Mouse (Mus musculus): ENCODE measurements at regions not wholly inside any gene's neighbourhood (a gene's known extent, or its start where the extent isn't known, plus 50 kb on each side); places are given as distances from the start of the nearest gene placed in this dataset.
"Not testable (repeated sequence)": the region's sequence is repeated elsewhere in the genome, so short reads cannot be mapped to it uniquely, and the experiment has no call there.

DNA sequence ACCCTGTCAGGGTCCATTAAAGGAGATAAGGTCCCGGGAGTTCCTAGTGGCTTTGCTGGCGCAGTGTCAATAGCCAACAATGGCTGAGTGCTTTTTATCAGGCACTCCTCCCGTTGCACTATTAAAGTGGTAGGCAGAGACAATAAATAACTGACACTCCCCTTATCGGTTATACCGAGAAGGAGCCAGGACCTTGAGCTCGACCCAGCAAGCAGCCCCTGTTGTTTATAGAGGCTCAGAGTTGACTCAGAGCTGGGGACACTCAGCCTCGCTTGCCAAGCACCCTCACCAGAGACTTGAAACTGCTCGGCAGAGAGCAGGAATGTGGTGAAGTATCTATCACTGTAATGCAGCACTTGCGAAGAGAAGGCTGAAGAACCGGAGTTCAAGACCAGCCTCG lies 102.5 kb upstream of the Jarid2 start:
- DNase-seq = no peak

GRCm38 (mm10) chr13:44630061-44630460 lies 99.2 kb upstream of the Jarid2 start:
- DNase-seq = no peak

GRCm38 (mm10) chr13:44634616-44635015 lies 94.7 kb upstream of the Jarid2 start:
- peak; percentile 27 for DNase-seq

- DNase-seq = peak; percentile 53
Observed at GRCm38 (mm10) chr13:44635221-44636007, 93.9 kb upstream of the Jarid2 start.

- DNase-seq = no peak
Observed at GRCm38 (mm10) chr13:44636008-44636335, 93.3 kb upstream of the Jarid2 start.

- no peak for DNase-seq
Observed at GRCm38 (mm10) chr13:44642361-44642760, 86.9 kb upstream of the Jarid2 start.

DNA sequence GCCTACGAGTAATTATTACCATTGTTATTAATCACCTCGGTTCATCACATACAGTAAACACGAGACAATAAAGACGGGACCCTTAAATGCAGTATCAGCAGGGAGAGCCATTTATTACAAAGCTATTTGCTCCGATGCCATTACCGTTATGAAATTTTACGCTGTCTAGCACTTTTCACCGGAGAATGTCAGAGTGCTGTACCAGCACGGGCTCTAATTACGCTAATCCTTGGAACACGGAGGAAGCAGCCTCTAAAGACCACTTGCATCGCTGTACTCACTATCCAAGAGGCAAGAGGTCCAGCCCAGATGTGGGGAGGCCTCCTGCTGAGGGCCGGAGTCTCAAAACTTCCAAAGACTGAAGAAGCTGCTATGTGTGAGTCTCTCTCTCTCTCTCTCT lies 79.2 kb upstream of the Jarid2 start:
- peak; percentile 16 for DNase-seq

DNA sequence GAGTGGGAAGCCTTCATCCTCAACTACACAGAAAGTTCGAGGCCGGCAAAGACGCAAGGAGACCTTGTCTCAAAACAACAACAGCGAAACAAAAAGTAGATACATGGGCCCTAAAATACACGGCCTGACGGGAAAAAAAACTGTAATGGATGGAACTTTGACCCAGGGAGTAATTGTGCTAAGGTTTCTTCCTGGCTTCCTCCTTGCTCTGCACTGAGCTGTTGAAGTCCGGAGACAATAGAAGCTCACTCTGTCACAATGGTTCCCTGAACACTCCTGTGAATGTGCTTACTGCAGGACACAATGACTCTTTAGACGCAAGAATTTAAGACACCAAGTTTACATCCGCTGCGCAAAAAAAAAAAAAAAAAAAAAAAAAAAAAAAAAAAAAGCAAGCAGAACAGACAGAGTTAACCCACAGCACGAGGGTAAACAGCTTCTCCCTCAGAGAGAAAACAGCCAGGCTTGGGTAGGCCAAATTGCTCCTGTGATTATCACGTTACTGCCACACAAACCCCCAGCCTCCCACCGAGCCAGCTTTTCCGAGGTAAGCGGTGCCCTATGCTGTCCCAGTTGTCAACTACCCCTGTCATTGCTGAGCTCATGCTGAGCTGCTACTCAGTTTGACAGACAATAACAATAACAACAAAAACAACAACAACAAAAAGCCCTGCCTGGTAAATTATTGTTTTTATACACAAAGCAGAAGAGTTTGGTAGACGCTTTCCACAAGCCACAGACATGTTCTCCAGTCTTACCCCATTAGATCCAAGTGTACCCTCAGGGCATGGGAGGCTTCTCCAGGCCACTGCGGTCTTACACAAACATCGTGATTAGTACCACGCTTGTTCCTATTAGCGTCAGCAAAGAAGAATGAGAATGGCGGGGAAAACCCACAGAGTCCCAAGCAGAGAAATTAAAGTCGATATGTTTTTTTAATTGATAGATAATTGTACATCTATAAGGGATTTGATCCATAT lies 77.7 kb upstream of the Jarid2 start:
- no peak for DNase-seq

DNA sequence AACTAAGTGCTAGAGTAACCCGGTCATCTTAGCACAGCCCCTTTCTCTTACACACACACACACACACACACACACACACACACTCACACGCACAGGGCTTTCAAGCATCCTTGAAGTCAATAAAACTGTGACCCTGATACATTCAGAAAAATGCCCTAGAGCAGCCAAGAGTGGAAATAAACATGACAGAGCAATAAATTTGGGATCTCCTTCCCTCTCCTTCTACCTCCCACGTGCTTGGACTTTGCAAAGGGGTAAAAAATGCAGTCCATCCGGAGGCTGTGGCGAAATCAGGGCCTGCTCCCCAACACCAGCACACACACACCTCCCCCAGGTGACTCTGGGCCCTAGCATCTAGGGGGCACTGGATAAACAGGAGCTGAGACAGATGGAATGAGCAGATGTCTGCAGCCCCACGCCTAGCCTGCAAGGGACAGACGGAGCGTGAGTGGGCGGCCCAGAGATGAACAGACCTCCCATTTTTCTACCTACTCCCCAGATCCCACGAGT lies 71.3 kb upstream of the Jarid2 start:
- DNase-seq = peak; percentile 71

DNA sequence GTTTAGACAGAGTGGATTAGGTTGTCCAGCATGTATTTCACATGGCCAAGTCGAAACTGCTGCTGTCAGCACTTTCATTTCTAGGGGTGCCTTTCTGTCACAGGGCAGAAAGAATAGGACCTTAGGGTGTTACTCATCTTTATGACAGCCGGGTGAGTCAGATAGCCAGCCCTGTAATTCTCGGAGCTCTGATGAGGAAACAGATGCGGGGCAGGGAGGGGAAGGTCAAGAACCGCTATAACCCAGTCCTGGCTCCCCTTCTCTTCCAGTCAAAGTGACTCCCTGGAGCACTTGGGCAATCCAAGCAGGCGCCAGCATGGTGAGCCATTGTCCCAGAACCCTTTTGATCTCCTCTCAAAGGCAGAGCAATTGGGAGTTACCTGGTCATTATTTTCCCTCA lies 69.4 kb upstream of the Jarid2 start:
- DNase-seq = peak; percentile 18

- DNase-seq = no peak
Observed at GRCm38 (mm10) chr13:44663062-44663461, 66.2 kb upstream of the Jarid2 start.

- no peak for DNase-seq
Observed at GRCm38 (mm10) chr13:44663730-44664129, 65.5 kb upstream of the Jarid2 start.

- DNase-seq = no peak
Observed at GRCm38 (mm10) chr13:44669761-44670160, 59.5 kb upstream of the Jarid2 start.

DNA sequence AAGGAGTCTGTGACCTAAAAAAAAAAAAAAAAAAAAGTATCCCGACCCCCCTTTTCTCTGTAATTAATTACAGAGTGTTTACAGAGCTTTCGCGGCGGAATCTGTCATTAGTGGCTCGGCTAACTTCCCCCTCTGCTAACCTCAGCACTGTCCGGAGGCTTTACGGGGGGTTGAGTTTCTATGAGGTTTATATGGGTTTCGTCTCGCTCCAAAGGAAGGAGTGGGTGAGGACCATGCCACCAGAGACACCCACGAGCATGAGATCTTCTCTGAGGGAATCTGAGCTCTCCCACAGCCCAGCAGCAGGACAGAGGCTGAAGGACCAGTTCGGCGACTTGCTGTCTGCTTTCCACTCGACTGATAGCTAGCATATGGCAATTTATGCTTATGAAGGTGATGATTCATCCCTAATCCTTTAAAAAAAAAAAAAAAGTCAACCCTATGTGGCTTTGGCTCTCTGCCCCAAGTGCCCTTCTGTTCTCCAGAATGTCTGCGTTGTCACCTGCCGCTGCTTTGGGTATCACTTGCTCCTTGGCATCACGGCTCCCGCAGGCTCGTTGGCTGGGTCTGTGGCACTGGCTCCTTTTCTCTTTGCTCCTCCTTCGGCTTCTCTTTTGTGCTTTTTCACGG lies 55.8 kb upstream of the Jarid2 start:
- no peak for DNase-seq

- DNase-seq = no peak
Observed at GRCm38 (mm10) chr13:44673967-44674357, 55.3 kb upstream of the Jarid2 start.

- no peak for DNase-seq
Observed at GRCm38 (mm10) chr13:44674926-44675650, 54.2 kb upstream of the Jarid2 start.

GRCm38 (mm10) chr13:44676041-44676440 lies 53.2 kb upstream of the Jarid2 start:
- no peak for DNase-seq

DNA sequence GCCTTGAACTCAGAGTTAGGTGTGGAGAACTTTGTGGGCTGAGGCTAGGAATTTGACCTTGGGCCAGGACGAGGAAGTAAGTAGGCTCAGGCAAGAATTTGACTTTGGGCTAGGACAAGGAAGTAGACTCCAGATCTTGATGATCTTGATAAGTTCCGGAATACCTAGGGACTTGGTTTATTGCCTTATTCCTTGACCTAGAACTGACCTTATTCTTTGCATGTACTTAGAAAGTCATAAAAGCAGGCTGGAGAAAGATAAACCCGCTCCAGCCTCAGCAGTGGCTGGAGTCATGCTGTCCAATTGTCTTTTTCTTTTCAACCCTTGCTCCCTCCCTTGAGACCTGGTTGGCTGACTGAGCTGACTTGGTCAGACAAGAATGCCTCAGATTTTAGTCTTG lies 51.2 kb upstream of the Jarid2 start:
- DNase-seq = no peak

- not testable (repeated sequence) for DNase-seq
Observed at GRCm38 (mm10) chr13:44679457-44679856, 49.8 kb upstream of the Jarid2 start.

All from kidney, postnatal 10 days (tissue).